Mouse (Mus musculus) megakaryocyte progenitor cell, adult 5-6 weeks (primary cell): ENCODE data around the gene Tle3. TPM values are rescaled to one million over a fixed set of nuclear protein-coding genes. Genes with fewer than 3 reads are reported as not detected.
A peak's percentile ranks its signal among the peaks of the same experiment; 100 is the strongest.

Source experiments
- ATAC-seq: replicated peaks from 2 replicates; pipeline ENCODE4 v1.8.0; 2016; ENCODE audit warnings: mild to moderate bottlenecking, moderate TSS enrichment, inconsistent platforms; ENCODE audit not compliant: poor library complexity
- total RNA-seq, 2 experiments: library from RNA; stranded (forward) in 1 of 2; stranded (reverse) in 1 of 2; fragments of 157-497, 149-512 nt in 1 of 2; fragments of 200-1000 nt in 1 of 2; gene quantifications; 2 replicates each; pipeline versions ENCODE4 v1.2.3 to v1.2.4; 2015 to 2017

Gene Tle3
- total RNA-seq, 2 experiments from 2014 or later, result 48.0 to 66.2 TPM

- no peak for ATAC-seq
Observed at GRCm38 (mm10) chr9:61375802-61376561, 3.8 kb downstream of the Tle3 start.

DNA sequence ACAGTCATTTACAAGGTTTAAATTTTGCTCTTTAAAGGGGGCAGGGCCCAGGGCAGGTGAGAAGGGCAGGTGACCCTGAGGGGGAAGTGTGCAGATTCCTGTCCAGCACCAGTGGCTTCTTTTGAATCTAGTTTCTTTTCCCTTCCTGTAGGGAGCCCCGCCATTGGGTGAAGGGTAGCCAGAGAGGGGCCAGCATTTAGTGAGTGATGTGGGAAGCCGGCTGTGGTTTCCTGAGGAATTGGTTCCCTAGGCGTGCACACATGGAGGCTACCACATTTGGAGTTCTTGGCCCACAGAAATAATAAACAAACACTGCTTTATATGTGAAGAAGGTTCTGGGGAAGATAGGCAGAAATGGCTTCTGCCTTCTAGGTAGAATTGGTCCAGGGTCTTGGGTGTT lies 4.5 kb downstream of the Tle3 start:
- no peak for ATAC-seq

- no peak for ATAC-seq
Observed at GRCm38 (mm10) chr9:61377706-61378479, 5.7 kb downstream of the Tle3 start.

- peak; percentile 29 for ATAC-seq
Observed at GRCm38 (mm10) chr9:61378516-61378915, 6.3 kb downstream of the Tle3 start.

GRCm38 (mm10) chr9:61379016-61379634 lies 7.0 kb downstream of the Tle3 start:
- ATAC-seq, result no peak

DNA sequence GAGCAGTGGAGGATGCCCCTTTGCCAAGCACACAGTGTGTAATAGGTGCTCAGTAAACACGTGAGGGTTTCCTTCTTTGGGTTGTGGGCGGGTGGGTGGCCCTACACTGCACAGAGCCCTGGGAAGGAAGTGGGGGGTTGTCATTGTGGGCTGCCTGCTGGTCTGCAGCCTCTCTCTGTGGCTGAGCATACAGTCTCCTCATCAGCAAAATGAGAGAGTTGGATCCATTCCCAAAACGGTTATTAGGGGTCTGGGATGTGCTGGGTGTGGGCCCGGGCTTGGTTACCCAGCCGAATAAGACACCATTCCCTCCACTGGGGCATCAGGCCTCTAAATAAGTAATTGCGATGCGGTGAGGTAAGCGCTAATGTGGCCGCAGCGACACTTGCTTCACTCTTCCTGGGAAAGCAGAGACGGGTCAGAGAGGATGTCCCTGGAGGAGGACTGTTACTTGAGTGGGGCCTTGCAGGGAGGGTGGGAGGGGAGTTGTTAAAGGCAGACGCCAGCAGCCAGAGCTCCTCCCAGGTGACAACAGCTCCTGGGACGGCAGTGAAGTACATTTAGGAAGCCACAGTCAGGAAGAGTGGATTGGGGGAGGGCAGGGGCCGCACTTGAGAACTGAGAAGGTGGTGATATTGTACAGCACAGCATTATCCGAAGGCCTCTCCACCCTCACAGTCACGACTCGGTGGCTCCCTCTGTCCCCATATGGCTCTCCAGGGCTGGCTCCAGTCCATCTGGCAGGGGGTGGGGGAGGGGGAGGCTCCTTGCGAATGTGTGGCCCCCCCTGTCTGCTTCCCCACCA lies 8.3 kb downstream of the Tle3 start:
- ATAC-seq, result peak; percentile 50

- ATAC-seq, result no peak
Observed at GRCm38 (mm10) chr9:61381063-61381408, 8.9 kb downstream of the Tle3 start.

DNA sequence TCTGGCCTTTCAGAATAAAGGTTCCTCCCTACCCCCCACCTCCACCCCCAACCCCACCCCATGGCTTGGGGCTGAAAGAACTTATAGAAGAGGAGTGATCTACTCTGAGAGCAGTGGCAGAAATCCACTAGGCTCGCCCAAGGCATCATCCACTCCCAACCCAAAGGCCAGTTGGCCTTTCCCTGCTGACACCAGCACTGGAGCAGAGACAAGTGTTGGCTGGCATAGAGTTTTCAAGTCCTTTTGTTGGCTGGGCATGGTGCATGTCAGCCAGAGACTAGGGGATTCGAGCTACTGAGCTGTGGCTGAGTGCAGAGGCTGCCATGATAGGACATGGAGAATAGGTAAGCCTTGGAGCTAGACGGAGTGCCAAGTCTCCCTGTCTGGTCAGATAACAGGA lies 9.3 kb downstream of the Tle3 start:
- no peak for ATAC-seq

GRCm38 (mm10) chr9:61382595-61383186 lies 10.5 kb downstream of the Tle3 start:
- no peak for ATAC-seq

GRCm38 (mm10) chr9:61384101-61384500 lies 11.9 kb downstream of the Tle3 start:
- ATAC-seq, result no peak

DNA sequence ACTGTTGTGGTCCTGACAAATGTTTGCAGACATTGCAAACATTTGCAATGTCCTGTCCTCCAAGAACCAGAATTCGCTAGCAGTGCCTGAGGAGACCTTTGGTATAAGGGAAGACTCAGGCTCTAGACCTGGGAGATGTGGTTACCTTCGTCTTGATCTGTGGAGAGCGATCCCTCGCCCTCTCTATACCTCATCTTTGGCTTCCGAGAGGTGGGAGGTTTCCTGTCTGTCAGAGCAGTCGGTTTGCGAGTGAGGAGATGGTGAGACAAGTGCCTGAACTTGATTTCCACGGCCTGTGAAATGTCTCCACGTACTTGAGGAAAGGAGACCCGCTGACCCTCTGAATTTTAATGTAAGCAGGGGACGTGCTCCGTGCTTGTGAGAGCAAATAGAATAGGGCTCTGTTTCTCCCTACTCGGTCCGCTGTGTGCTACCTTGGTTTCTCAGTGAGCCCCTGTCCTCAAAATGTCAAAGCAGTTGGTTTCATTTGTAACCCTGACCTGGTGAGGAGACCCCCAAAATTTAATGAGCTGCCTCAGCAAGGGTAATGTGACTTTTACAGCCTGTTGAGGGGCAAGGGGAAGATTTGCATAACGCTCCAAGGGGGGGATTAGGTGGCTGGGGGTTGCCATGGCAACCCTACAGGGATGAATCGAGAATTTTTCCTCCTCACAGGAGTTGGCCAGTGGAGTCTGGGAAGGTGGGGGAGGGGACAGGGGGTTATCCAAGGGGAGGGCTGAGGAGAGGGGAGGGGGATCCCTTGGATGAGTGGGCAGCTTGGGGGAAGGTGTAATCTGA lies 12.7 kb downstream of the Tle3 start:
- ATAC-seq, result no peak

DNA sequence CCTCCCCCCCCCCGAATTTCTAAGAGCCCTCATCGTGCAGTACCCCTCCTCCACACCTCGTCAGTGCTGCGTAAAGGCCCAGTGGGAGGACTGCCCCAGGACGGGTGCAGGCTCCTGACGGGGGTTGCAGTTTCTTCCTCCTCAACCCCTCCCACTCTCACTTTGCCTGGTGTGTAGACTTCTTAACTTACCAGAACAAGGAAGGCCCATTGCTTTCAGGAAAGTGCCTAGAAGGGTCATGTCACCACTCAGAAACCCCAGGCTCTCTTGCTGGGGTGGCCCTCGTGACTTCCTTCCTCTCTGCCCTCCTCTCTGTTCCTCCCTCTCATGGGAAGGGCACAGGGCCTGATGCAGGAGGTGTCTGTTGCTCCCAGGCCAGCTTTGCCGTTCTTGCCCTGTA lies 13.6 kb downstream of the Tle3 start:
- ATAC-seq, result peak; percentile 88

- no peak for ATAC-seq
Observed at GRCm38 (mm10) chr9:61386314-61386713, 14.1 kb downstream of the Tle3 start.

DNA sequence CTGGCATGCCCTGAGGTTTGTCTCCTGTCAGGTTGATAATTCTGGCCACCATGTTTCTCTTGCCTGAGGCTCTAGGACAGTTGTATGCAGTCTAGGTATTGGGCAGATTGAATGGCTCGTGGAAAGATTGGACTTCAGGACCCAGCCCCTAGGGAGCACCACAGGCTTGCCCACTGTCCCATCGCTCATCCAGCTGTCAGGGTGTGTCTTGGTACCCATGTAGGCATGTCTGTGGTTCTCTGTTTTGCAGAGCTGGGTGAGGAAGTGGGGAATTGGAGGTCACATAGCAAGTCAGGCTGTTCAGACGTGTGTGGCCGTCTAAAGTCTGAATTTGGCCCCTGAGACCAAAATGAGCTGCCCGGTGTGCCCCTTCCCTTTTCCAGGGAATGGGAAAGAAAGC lies 15.6 kb downstream of the Tle3 start:
- ATAC-seq, result peak; percentile 28

- ATAC-seq, result no peak
Observed at GRCm38 (mm10) chr9:61388214-61388613, 16.0 kb downstream of the Tle3 start.

DNA sequence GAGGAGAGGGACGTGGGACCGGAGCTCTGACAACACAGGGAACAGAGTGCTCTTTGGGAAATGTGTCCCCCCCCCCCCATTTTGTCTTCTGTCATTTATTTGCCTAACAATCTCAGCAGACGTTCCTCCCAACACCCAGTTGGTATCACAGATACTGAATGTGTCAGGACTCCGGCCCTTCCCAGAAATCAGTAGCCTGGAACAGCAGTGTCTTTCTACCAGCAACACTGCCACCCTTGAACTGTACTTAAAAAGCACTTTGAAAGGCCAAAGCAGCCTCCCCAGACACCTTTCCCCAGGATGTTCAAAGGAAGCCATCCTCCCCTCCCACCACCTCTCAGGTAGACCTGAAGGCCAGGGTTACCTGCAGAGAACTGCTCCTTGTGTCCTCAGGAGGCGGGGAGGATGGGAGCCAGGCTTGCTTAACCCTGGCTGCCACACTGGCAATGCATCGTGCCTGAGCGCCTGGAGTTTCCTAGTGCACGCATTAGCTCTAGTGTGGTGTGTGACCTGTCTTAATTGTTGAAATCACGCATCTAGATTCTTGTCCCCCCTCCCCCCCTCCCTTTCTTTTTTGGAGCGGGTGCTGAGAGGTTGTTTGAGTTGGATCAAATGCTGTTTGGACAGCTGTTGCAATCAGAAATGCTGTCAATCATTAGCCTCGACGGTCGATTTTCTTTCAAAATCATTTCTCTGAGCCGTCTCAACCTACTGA lies 16.7 kb downstream of the Tle3 start:
- ATAC-seq, result no peak

GRCm38 (mm10) chr9:61389404-61389701 lies 17.2 kb downstream of the Tle3 start:
- ATAC-seq, result peak; percentile 24

GRCm38 (mm10) chr9:61391570-61392337 lies 19.6 kb downstream of the Tle3 start:
- ATAC-seq, result peak; percentile 63

- ATAC-seq, result no peak
Observed at GRCm38 (mm10) chr9:61392338-61392620, 20.1 kb downstream of the Tle3 start.
